In the genomic region with DNA sequence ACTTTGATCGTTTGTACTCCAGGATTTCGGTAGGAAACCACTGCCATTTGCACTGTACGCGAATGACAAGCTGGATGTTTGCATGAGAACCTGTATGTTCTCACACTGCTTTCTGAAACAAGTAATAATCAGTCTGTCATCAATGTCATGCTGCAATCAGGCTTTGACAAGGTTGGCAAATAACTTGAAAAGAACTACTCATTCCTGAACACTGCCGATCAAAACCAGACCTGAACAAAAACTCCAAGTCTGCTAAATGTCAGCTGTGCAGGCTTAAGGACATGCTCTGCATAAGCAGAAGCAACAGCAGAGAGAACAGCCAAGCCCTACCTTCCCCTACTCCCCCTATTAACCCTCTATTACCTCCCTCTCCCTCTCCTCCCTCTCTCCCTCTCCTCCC, we compare ENCODE assay signal across 25 mouse cellular contexts.
DNase-seq lines count a peak whose midpoint lies in the region; ATAC-seq lines count a peak whose summit lies in the region.
"Had no signal": no experiment of that assay in that cellular context is flagged by ENCODE, and none has a peak within 500 bp of the region (broad histone marks: within the 10 kb centered on the region; RNA-seq: fewer than 3 reads in every experiment).

No protein-coding gene starts in this region.

- H3K27ac ChIP-seq in heart, embryonic 12.5 days (ENCODE audit: poor library complexity, severe bottlenecking), result no peak overlapping the region
- H3K27ac ChIP-seq in midbrain, embryonic 11.5 days (ENCODE audit: low read depth, low read length), result no peak overlapping the region
- no peak overlapping the region for H3K27ac ChIP-seq in midbrain, embryonic 15.5 days
- no peak overlapping the region for H3K27ac ChIP-seq in embryonic facial prominence, embryonic 11.5 days (replicated peaks; ENCODE audit: low read depth, low read length)
- H3K27ac ChIP-seq: hindbrain, embryonic 14.5 days; kidney, postnatal 0 days; left cerebral cortex, adult 2 months; midbrain, embryonic 10.5 days; neural tube, embryonic 15.5 days had no signal

- ATAC-seq in heart, embryonic 12.5 days (ENCODE audit: insufficient number of reproducible peaks, low FRiP score), result 0 out of 2 replicates have a peak, but pooled peaks have one; percentile 42
- no peak for ATAC-seq in midbrain, embryonic 11.5 days (ENCODE audit: low FRiP score)
- no peak for ATAC-seq in midbrain, embryonic 15.5 days (replicated peaks)
- no peak for ATAC-seq in embryonic facial prominence, embryonic 11.5 days (replicated peaks; ENCODE audit: insufficient number of reproducible peaks, low FRiP score, low TSS enrichment, low read depth)
- ATAC-seq: activated CD4-positive, CD25-positive, alpha-beta regulatory T cell, adult 4 months; inflammation-experienced regulatory T-cells, adult 6 months; lung, postnatal 0 days had no signal

- no peak for DNase-seq in heart, adult 11 months
- DNase-seq in midbrain, embryonic 11.5 days (ENCODE audit: low spot score, missing footprints), result peak; percentile 82
- DNase-seq in embryonic facial prominence, embryonic 11.5 days (ENCODE audit: low spot score), result peak; percentile 60
- peak; percentile 27 for DNase-seq in forelimb bud, embryonic 11.5 days (ENCODE audit: low read depth, low spot score)
- no peak for DNase-seq in yolk sac, embryonic 10.5 days (ENCODE audit: low spot score)
- no peak for DNase-seq in left cerebral cortex, adult 9 months (ENCODE audit: low spot score in 2 of 2)
- DNase-seq: adrenal gland, adult 8-10 months; cerebellum, adult 8-10 months; cerebellum, postnatal 36 days; gastrocnemius, postnatal 36 days; heart, postnatal 36 days; kidney, adult 18-20 months; left cerebral cortex, postnatal 4 days; thymus, postnatal 14 days had no signal

- no peaks in the 10 kb centered on the region for H3K27me3 ChIP-seq in heart, embryonic 12.5 days (replicated peaks)
- H3K27me3 ChIP-seq in midbrain, embryonic 11.5 days (ENCODE audit: control insufficient read depth, insufficient read depth, low read length), result no peaks in the 10 kb centered on the region
- H3K27me3 ChIP-seq in midbrain, embryonic 15.5 days (replicated peaks), result no peaks in the 10 kb centered on the region
- no peaks in the 10 kb centered on the region for H3K27me3 ChIP-seq in embryonic facial prominence, embryonic 11.5 days (ENCODE audit: control insufficient read depth, insufficient read depth, low read length)
- H3K27me3 ChIP-seq: neural tube, embryonic 15.5 days had no signal

- no peak overlapping the region for H3K4me2 ChIP-seq in heart, embryonic 12.5 days
- no peak overlapping the region for H3K4me2 ChIP-seq in midbrain, embryonic 11.5 days
- no peak overlapping the region for H3K4me2 ChIP-seq in midbrain, embryonic 15.5 days
- H3K4me2 ChIP-seq in embryonic facial prominence, embryonic 11.5 days (ENCODE audit: low read depth, low read length), result no peak overlapping the region
- H3K4me2 ChIP-seq: heart, embryonic 11.5 days; hindbrain, embryonic 14.5 days; neural tube, embryonic 15.5 days had no signal

- H3K4me1 ChIP-seq in heart, embryonic 12.5 days (replicated peaks), result no peaks in the 10 kb centered on the region
- H3K4me1 ChIP-seq in midbrain, embryonic 11.5 days (ENCODE audit: control insufficient read depth, insufficient read depth, low read length), result no peaks in the 10 kb centered on the region
- no peaks in the 10 kb centered on the region for H3K4me1 ChIP-seq in midbrain, embryonic 15.5 days
- H3K4me1 ChIP-seq in embryonic facial prominence, embryonic 11.5 days (ENCODE audit: control insufficient read depth, insufficient read depth, low read length), result no peaks in the 10 kb centered on the region
- H3K4me1 ChIP-seq: midbrain, embryonic 10.5 days; neural tube, embryonic 15.5 days had no signal

- H3K36me3 ChIP-seq in heart, embryonic 12.5 days, result no peaks in the 10 kb centered on the region
- no peaks in the 10 kb centered on the region for H3K36me3 ChIP-seq in midbrain, embryonic 11.5 days (ENCODE audit: control insufficient read depth, insufficient read depth, low read length)
- H3K36me3 ChIP-seq in midbrain, embryonic 15.5 days (replicated peaks), result no peaks in the 10 kb centered on the region
- no peaks in the 10 kb centered on the region for H3K36me3 ChIP-seq in embryonic facial prominence, embryonic 11.5 days (replicated peaks; ENCODE audit: control insufficient read depth, insufficient read depth, low read depth, low read length)
- H3K36me3 ChIP-seq: midbrain, embryonic 10.5 days; neural tube, embryonic 15.5 days had no signal

- no peak overlapping the region for H3K4me3 ChIP-seq in heart, embryonic 12.5 days
- no peak overlapping the region for H3K4me3 ChIP-seq in midbrain, embryonic 11.5 days (ENCODE audit: low read depth, low read length)
- H3K4me3 ChIP-seq in midbrain, embryonic 15.5 days, result no peak overlapping the region
- H3K4me3 ChIP-seq in embryonic facial prominence, embryonic 11.5 days (ENCODE audit: low read depth, low read length), result no peak overlapping the region
- H3K4me3 ChIP-seq: left cerebral cortex, adult 2 months; midbrain, embryonic 10.5 days; neural tube, embryonic 15.5 days had no signal

- H3K9ac ChIP-seq in heart, embryonic 12.5 days, result no peak overlapping the region
- H3K9ac ChIP-seq in midbrain, embryonic 11.5 days (ENCODE audit: low read length), result no peak overlapping the region
- H3K9ac ChIP-seq in midbrain, embryonic 15.5 days, result no peak overlapping the region
- H3K9ac ChIP-seq in embryonic facial prominence, embryonic 11.5 days (replicated peaks; ENCODE audit: low read length), result no peak overlapping the region
- H3K9ac ChIP-seq: hindbrain, embryonic 14.5 days; neural tube, embryonic 15.5 days had no signal

- WGBS in heart, embryonic 12.5 days, result 42% methylated on average over 5 of the region's 5 CpGs
- WGBS in midbrain, embryonic 11.5 days, result 90% methylated on average over 5 of the region's 5 CpGs
- WGBS in midbrain, embryonic 15.5 days, result 78% methylated on average over 5 of the region's 5 CpGs
- 54% methylated on average over 5 of the region's 5 CpGs for WGBS in embryonic facial prominence, embryonic 11.5 days

- no peaks in the 10 kb centered on the region for H3K9me3 ChIP-seq in heart, embryonic 12.5 days (replicated peaks)
- H3K9me3 ChIP-seq in midbrain, embryonic 11.5 days (ENCODE audit: control insufficient read depth, low read length), result no peaks in the 10 kb centered on the region
- no peaks in the 10 kb centered on the region for H3K9me3 ChIP-seq in midbrain, embryonic 15.5 days
- H3K9me3 ChIP-seq in embryonic facial prominence, embryonic 11.5 days (replicated peaks; ENCODE audit: control insufficient read depth, low read length), result no peaks in the 10 kb centered on the region
- H3K9me3 ChIP-seq: midbrain, embryonic 10.5 days; neural tube, embryonic 15.5 days had no signal

Comparison
In these comparisons a context has a peak if more than half of its experiments do, and no peak if none do; other contexts are left out.
1. DNase-seq: peak in midbrain, embryonic 11.5 days (single experiment), embryonic facial prominence, embryonic 11.5 days (single experiment) and forelimb bud, embryonic 11.5 days (single experiment); none in heart, adult 11 months (single experiment), yolk sac, embryonic 10.5 days (single experiment) and left cerebral cortex, adult 9 months (0 of 2).